Mouse (Mus musculus): ENCODE data around the gene Ceacam9.
"Not testable (repeated sequence)": the region's sequence is repeated elsewhere in the genome, so short reads cannot be mapped to it uniquely, and the experiment has no call there.

The Ceacam9 gene

GRCm38 (mm10) chr7:16721629-16722028, at the start of gene Ceacam9:
TSS of gene Ceacam9 (plus strand) at chr7:16721929.
- in situ Hi-C loops (cut with MseI, MboI), result no loop called here

DNA sequence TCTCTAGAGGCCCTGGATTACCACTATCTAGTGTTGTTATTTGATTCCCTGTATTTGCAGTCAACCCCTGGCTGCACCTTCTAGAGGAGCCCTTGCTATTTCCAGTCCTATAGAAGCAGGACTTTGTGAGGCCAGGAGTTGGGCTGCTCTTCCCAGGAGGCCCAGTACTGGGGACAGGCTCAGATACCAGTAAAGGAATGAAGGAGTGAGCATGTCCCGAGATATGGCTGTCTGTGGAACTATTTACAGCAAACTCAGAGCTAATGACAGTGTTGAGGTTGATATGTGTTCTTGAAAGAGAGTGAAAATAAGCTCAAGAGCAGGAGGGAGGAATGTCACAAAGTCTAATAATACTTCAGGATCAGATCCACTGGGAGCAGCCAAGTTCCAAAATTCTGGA, 47.9 kb upstream of the Ceacam9 start:
- in situ Hi-C loops (cut with MseI, MboI), result no loop called here

DNA sequence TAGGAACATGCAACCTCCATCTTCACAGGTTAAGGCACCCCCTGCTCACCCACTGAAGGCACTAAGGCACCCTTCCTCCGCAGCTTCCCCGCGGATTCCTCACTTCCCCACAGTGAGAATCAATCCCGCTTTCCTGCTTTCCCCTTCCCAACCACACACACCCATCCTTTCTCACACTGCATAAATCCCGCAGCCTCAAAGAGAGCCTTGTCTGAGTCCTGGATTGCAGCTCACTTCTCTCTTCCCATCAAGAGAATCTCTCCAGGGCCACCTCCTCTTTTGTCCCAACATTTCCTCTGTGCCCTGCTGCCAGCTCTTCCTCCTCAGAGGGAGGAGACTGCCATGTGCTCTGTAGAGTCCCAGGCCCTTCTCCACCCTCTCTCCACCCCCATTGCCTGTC, 47.0 kb upstream of the Ceacam9 start:
- in situ Hi-C loops (cut with MseI, MboI), result not testable (repeated sequence)

DNA sequence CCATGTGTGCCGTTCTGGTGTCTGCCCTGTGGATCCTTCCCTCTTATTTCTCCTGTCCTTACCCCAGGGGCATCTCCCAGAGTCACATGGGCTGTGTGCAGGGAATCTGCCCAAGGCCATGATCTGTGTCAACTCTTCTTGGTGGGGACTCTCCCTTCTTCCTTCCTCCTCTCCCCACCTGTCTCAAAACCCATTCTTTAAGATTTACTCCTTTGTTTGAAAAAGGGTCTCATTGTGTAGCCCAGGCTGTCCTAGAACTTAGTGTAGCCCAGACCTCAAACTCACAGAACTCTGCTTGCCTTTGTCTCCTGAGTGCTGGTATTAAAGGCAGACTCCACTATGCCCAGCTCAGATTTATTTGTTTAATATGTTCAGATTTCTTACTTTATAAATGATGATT, 46.1 kb upstream of the Ceacam9 start, which contains the start of gene Ceacam15:
TSS of gene Ceacam15 (minus strand) at position 101 of the 400 bp plus-strand sequence.
- in situ Hi-C loops (cut with MseI, MboI), result no loop called here

DNA sequence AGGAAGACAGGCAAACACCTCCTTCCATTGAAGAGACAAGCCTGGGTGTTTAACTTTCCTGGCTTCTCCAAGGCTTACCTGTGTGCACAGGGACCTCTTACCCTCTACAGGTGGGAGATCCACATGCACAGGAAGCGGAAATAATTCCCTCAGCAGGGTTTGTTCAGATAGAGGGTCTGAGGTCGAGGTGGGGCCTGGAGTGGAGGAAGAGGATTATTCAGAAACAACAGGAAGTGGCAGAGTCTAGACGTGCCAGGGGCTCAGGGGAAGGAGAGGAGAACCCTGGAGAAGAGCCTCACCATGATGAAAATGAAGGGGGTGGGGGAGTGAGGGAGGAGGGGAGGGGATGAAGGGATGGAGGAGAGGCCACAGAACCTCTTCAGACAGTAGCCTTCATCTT, 41.5 kb upstream of the Ceacam9 start:
- in situ Hi-C loops (cut with MseI, MboI), result not testable (repeated sequence)

GRCm38 (mm10) chr7:16689196-16689595, 32.5 kb upstream of the Ceacam9 start:
- in situ Hi-C loops (cut with MseI, MboI), result no loop called here

GRCm38 (mm10) chr7:16695025-16695424, 26.7 kb upstream of the Ceacam9 start:
- in situ Hi-C loops (cut with MseI, MboI), result loop anchor here (5.0 to 10.0 kb wide), 2 partner anchors 60 to 63 kb away; no protein-coding TSS in a partner anchor

DNA sequence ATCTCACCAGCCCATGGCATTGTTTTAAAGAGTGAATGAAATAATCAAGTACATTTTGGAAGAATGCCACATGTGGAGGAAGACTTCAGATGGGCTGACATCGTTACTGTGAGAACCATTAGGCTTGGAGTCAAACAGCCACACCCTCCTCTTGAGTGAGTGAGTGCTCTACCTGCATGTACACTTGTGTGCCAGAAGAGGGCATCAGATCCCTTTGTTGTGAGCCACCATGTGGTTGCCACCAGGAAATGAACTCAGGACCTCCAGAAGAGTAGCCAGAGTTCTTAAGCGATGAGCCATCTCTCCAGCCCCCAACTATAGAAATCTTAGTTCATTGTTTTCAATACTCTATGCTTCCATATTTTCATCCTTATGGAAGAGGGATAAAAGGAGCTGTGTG, 22.7 kb upstream of the Ceacam9 start:
- in situ Hi-C loops (cut with MseI, MboI), result loop anchor here (5.0 to 10.0 kb wide), 2 partner anchors 64 to 67 kb away; no protein-coding TSS in a partner anchor

GRCm38 (mm10) chr7:16700583-16700982, 21.1 kb upstream of the Ceacam9 start:
- in situ Hi-C loops (cut with MseI, MboI), result no loop called here

DNA sequence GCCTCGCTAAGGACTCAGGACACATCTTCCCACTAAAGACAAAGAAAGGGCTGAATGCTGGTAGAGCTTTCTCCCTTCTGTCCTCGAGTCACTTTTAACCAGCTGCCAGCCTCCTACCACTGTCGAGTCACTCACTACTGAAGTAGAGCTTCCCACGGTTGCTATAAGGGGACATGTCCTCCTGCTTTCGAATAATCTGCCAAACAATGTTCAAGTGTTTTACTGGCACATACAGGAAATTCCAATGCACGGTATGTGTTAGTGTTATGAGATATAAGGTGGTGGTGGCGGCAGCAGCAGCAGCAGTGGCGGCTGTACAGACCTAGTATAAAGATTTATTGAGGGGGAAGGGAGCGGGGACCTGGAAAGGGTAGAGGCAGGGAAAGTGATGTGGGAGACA, 15.3 kb upstream of the Ceacam9 start:
- in situ Hi-C loops (cut with MseI, MboI), result no loop called here

DNA sequence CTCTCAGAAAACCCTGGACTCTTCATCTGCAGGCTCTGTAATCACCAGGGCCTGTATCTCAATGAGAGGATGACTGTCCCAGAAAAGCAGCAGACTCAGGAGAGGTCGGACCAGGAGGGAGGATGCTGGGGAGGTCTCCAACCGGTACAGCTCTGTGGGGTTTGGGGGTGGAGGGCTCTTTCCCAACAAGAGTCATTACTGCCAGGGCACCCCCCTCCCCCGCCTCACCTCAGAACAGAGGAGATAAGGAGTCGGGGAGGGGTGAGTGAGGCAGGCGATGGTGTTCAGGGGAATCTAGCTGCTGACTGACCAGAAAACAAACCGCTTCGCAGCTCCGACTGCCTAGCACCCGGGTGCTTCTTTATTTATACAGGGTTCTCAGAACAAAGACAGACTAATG, 13.5 kb upstream of the Ceacam9 start:
- in situ Hi-C loops (cut with MseI, MboI), result no loop called here

DNA sequence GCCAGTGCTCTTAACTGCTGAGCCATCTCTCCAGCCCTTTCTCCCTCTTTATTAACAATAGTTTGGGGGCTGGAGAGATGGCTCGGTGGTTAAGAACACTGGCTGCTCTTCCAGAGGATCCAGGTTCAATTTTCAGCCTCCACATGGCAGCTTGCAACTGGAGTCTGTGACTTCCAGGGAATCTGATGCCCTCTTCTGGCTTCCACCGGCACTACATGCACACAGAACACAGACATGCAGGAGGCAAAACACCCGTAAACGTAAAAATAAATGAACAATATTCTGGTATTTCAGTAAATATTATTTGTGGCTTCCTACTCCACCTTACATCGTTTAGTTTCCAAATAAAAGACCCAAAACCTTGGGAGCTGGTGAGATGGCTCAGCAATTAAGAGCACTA, 11.1 kb upstream of the Ceacam9 start:
- in situ Hi-C loops (cut with MseI, MboI), result loop anchor here in 1 of 2 experiments (5.0 kb wide), 1 partner anchor 83 kb away; no protein-coding TSS in a partner anchor

DNA sequence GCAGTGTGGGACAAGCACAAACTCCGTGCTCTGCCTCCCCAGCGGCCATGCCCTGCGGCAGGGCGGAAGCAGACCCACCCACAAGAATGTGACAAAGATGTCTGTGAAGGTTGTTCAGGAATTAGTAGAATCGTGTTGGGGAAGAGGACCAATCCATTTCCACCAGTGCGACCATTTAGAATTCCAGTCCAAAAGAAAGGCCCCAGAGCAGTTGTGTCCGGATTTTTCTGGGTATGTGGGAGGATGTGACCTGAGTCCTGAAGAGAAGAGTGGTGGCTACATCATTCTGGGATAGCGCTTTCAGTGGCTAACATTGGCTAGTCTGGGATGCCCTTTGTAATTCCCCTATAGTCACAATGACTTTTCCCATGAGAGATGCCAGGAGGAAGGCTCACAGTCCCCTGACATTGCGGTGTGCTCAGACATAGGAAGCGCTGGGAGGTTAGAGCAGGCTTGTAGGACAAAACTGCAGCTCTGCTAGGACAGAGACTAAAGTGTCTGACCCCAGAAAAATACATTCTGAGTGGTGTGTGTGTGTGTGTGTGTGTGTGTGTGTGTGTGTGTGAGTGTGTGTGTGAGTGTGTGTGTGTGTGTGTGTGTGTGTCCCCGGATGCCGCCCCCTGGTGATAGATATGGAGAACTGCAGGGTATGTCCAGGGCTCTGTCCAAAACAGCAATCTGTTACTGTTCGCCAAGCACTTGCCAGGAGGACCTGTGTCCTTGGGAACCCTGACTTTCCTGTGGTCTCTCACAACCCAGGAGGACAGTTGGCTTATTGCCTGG, 8.9 kb upstream of the Ceacam9 start:
- in situ Hi-C loops (cut with MseI, MboI), result loop anchor here in 1 of 2 experiments (5.0 kb wide), 1 partner anchor 86 kb away; no protein-coding TSS in a partner anchor

DNA sequence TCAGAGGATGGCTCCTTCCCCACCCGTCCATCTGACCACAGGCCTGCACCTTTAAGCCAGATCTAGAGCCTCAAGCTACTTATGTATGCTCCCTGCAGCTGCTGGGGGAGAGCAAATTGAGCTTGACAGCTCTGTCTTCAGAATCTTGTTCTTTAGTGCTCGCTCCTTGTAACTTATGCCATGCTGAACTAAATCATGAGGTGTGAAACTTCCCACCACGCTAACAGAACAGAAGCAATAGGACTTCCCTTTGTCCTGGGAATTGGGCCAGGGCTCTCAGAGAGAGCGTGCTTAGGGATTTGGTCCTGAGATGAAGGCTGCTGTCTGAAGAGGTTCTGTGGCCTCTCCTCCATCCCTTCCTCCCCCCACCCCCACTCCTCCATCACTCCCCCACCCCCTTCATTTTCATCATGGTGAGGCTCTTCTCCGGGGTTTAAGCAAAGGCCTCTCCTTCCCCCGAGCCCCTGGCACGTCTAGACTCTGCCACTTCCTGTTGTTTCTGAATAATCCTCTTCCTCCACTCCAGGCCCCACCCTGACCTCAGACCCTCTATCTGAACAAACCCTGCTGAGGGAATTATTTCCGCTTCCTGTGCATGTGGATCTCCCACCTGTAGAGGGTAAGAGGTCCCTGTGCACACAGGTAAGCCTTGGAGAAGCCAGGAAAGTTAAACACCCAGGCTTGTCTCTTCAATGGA, 5.1 kb upstream of the Ceacam9 start:
- in situ Hi-C loops (cut with MseI, MboI), result not testable (repeated sequence)

- in situ Hi-C loops (cut with MseI, MboI), result not testable (repeated sequence)
These were observed 761 bp downstream of the Ceacam9 start for GRCm38 (mm10) chr7:16722490-16722889.

DNA sequence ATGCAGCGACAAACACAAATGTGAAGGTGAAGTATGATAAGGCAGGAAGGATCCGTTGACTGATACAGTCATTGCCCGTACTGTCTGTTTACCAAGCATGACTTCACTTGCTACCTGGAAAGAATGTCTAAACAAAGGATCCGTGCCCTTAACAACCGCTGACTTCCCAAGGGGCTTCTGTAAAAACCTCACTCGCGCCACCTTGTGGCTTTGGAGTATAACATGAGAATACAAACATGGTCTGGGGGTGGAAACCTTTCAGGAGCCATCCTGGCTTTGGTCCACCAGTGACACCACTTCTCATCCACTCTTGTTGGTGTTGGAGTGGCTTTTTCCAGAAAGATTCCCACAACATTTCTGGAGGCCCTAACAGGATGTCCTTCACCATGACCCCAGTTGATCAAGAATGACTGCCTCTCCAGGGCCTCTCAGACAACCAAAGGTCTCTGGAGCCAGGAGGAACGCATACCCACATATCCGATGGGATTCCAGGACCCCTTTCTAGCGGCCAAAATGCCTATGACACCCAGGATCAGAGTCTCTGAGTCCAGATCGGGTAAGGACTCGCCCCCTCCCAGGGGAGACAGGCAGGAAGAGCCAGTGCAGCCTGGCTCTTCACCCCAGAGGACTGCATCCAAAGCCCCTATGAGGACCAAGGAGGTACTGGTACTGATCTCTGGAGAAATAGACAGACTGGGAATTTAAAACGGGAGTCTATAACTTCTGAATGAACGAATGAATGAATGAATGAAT, 7.0 kb downstream of the Ceacam9 start:
- in situ Hi-C loops (cut with MseI, MboI), result no loop called here

DNA sequence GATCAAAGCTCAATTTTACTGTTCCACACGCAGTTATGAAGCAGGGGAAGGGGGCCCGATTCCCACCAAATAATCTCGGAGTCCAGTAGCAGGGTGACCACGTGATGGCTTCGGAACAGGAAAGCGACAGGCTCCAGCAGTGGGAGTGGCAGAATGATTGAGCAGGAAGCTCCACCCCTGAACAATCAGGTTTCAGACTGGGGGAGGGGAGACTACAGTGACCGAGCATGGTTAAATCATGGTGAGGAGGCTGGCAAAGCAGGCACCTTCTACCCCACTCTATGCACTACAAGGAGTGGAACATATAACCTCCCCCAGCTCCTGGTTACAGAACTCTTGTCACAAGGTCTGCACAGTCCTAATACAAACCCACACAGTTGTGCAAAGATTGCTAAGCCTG, 7.8 kb downstream of the Ceacam9 start:
- in situ Hi-C loops (cut with MseI, MboI), result not testable (repeated sequence)

DNA sequence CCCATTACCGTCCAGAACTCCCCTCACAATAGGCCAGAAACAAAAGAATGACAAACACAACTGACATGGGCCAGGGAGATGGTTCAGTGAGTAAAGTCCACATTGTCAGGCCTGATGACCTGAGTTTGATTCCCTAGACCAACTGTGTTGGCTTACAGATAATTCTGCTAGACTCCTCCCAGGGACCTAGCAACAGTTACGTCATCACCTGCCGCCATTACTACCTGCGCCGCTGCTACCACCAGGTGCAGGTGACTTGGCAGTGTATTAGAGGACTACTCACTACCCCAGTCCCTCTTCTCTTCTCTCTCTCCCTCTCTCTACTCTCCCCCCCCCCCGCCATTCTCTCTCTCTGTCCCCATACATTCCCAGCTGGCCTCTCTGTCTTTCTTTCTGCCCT, 9.1 kb downstream of the Ceacam9 start:
- in situ Hi-C loops (cut with MseI, MboI), result no loop called here

DNA sequence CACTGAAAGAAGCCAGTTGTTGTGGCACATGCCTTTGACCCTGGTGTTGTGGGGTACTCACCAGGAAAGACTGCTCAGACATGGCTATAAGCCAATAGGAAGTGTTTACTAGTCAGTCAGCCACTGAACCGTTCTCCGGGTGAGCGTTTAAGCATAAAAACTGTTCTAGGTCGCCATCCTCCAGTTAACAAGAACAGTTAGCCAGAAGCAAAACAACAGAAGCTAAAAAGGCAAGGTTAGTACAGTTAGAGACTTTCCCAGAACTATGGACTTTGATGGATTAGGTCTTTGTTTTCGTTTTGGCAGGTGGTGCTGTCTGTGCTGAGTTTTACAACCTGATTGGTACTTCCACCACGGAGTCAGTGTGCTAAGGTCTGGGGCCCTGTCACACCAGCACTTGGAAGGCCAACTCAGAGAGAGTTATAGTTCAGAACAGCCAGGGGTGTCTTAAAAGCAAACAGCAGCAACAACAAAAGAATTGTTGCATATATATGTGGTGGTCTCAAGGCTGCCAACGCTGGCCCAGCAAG, 10.2 kb downstream of the Ceacam9 start:
- in situ Hi-C loops (cut with MseI, MboI), result no loop called here

DNA sequence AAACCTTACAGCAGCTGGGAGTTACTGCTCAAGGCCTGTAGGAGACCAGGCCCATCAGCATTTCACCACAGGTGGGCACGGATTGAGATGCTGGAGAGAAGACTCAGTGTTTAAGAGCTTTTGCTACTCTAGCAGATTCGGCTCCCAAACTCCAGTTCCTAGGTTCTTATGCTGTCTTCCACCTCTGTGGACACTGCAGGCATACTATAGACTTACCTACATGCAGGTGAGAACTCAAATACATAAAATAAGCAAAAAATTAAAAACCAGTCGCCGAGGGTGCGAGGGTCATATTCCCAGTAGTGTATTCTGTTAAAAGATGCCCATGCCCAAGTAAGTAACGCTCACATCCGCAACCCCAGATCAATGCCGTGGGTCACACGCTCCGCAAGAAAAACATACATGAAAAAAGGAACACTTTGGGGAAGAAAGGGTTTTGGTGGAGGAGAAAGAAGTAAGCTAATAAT, 15.9 kb downstream of the Ceacam9 start:
- in situ Hi-C loops (cut with MseI, MboI), result no loop called here

- in situ Hi-C loops (cut with MseI, MboI), result no loop called here
These were observed 16.5 kb downstream of the Ceacam9 start, which contains the start of gene Ap2s1 for GRCm38 (mm10) chr7:16738073-16738696. TSS of gene Ap2s1 (plus strand) at chr7:16738410.

All from mouse trophoblast stem cell (cell line).